Mouse (Mus musculus) forebrain, embryonic 12.5 days (tissue): ENCODE results near the gene Psme1. TPM values are rescaled to one million over a fixed set of nuclear protein-coding genes. Genes with fewer than 3 reads are reported as not detected.

Source experiments
- ATAC-seq: fragments of 200-750 bp; cut with Nextera tagmentation; 2 replicates; pipeline ENCODE4 v1.8.0; 2017; ENCODE audit warnings: moderate TSS enrichment; ENCODE audit not compliant: low FRiP score
- H3K27ac ChIP-seq: fragments of 300-500 bp; sonication (generic); 2 replicates; pipeline ENCODE4 v1.5.1; 2016; ENCODE audit warnings: mild to moderate bottlenecking
- H3K27me3 ChIP-seq: fragments of 300-500 bp; sonication (generic); 2 replicates; pipeline ENCODE4 v1.6.1; 2016; ENCODE audit warnings: mild to moderate bottlenecking
- H3K36me3 ChIP-seq: fragments of 300-500 bp; sonication (generic); replicated peaks from 2 replicates; pipeline ENCODE4 v1.6.1; 2016; ENCODE audit warnings: mild to moderate bottlenecking
- H3K4me1 ChIP-seq: fragments of 300-500 bp; sonication (generic); 2 replicates; pipeline ENCODE4 v1.6.1; 2016
- H3K4me2 ChIP-seq: fragments of 300-500 bp; sonication (generic); 2 replicates; pipeline ENCODE4 v1.6.1; 2016; ENCODE audit warnings: mild to moderate bottlenecking, moderate library complexity
- H3K4me3 ChIP-seq: fragments of 300-500 bp; sonication (generic); replicated peaks from 2 replicates; pipeline ENCODE4 v1.5.1; 2016; ENCODE audit warnings: mild to moderate bottlenecking
- H3K9ac ChIP-seq: fragments of 300-500 bp; sonication (generic); 2 replicates; pipeline ENCODE4 v1.6.1; 2016; ENCODE audit warnings: mild to moderate bottlenecking
- H3K9me3 ChIP-seq: fragments of 300-500 bp; sonication (generic); 2 replicates; pipeline ENCODE4 v1.6.1; 2016
- WGBS: fragments of 180-500 bp; shearing (Covaris S2); methylation state at CpG from one replicate; pipeline ENCODE4 v1.1.7; 2016; 5-methylcytosine and 5-hydroxymethylcytosine counted together
- polyA plus RNA-seq: library from polyadenylated mRNA; unstranded; fragments of >200 nt; fragmentation: Nextera tagmentation; extraction: Ambion mirVana; gene quantifications from 2 replicates; pipeline ENCODE4 v1.2.1, GENCODE M21; 2016

The Psme1 gene
- polyA plus RNA-seq, 1 experiment from 2014 or later: 117 TPM

DNA sequence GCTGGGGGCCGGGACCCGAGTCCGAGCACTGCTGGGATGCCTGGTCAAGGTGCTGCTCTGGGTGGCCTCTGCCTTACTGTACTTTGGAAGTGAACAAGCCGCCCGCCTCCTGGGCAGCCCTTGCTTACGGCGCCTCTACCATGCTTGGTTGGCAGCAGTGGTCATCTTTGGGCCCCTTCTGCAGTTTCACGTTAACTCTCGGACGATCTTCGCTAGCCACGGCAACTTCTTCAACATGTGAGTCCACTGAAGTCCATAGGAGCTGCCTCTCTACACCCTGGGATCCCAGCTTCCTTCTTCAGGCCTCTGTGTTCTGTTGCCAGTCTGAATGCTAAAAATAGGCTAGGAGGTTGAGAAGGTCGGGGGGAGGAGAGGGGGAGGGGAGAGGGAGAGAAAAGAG lies 2.2 kb upstream of the Psme1 start:
- H3K36me3 ChIP-seq: peaks cover 8% of the 10 kb centered on the region
- no peaks in the 10 kb centered on the region for H3K27me3 ChIP-seq
- H3K9ac ChIP-seq: no peak overlapping the region
- H3K9me3 ChIP-seq: no peaks in the 10 kb centered on the region
- H3K27ac ChIP-seq: no peak overlapping the region
- no peak overlapping the region for H3K4me2 ChIP-seq
- no peak for ATAC-seq
- WGBS: 82% methylated on average over 13 of the region's 13 CpGs
- H3K4me1 ChIP-seq: peaks cover 12% of the 10 kb centered on the region
- no peak overlapping the region for H3K4me3 ChIP-seq

DNA sequence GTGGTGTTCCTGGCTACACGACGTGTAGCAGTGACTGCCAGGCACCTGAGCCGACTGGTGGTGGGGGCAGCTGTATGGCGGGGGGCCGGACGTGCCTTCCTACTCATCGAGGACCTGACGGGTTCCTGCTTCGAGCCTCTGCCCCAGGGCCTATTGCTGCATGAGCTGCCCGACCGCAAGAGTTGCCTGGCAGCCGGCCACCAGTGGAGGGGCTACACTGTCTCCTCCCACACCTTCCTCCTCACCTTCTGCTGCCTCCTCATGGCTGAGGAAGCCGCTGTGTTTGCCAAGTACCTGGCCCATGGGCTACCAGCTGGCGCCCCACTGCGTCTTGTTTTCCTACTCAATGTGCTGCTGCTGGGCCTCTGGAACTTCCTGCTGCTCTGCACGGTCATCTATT lies 1.5 kb upstream of the Psme1 start:
- Histone ChIP-seq H3K4me3 (no peak overlapping the region), H3K27me3 (no peaks in the 10 kb centered on the region), H3K9me3 (no peaks in the 10 kb centered on the region), H3K4me2 (no peak overlapping the region), H3K4me1 (peaks cover 12% of the 10 kb centered on the region), H3K36me3 (peaks cover 13% of the 10 kb centered on the region), H3K27ac (no peak overlapping the region), H3K9ac (no peak overlapping the region)
- WGBS: 86% methylated on average over 16 of the region's 16 CpGs
- no peak for ATAC-seq

DNA sequence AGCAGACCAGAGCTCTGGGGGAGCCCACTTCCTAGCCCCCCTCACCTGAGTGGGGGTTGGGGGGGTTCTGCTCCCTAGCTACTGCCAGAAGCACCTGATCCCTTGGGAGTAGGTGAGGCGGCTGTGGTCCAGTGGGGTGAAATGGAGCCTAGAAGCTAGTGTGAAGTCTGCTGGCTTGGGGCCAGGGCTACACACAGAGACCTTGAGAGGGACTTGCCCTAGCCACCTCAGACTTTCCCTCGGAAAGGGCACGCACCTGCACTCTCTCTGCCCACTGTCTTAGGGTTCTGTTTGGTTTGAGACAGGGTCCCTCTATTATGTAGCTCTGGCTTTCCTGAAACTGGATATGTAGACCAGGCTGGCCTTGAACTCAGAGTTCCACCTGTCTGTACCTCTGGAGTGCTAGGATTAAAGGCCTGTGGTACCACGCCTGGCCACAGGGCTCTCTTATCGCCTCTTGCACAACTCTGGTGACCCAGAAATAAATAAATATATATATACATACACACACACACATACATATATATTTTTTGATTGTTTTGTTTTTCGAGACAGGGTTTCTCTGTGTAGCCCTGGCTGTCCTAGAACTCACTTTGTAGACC lies 846 bp downstream of the Psme1 start:
- peak; percentile 63 for ATAC-seq
- Histone ChIP-seq H3K9me3 (no peaks in the 10 kb centered on the region), H3K4me2 (peak overlapping the region; percentile 88), H3K4me3 (peak overlapping the region; percentile 67), H3K4me1 (peaks cover 12% of the 10 kb centered on the region), H3K27me3 (no peaks in the 10 kb centered on the region; the same call in 1 of the 2 replicates), H3K27ac (peak overlapping the region; percentile 80), H3K36me3 (peaks cover 18% of the 10 kb centered on the region), H3K9ac (peak overlapping the region; percentile 86)
- WGBS: 31% methylated on average over 6 of the region's 6 CpGs

DNA sequence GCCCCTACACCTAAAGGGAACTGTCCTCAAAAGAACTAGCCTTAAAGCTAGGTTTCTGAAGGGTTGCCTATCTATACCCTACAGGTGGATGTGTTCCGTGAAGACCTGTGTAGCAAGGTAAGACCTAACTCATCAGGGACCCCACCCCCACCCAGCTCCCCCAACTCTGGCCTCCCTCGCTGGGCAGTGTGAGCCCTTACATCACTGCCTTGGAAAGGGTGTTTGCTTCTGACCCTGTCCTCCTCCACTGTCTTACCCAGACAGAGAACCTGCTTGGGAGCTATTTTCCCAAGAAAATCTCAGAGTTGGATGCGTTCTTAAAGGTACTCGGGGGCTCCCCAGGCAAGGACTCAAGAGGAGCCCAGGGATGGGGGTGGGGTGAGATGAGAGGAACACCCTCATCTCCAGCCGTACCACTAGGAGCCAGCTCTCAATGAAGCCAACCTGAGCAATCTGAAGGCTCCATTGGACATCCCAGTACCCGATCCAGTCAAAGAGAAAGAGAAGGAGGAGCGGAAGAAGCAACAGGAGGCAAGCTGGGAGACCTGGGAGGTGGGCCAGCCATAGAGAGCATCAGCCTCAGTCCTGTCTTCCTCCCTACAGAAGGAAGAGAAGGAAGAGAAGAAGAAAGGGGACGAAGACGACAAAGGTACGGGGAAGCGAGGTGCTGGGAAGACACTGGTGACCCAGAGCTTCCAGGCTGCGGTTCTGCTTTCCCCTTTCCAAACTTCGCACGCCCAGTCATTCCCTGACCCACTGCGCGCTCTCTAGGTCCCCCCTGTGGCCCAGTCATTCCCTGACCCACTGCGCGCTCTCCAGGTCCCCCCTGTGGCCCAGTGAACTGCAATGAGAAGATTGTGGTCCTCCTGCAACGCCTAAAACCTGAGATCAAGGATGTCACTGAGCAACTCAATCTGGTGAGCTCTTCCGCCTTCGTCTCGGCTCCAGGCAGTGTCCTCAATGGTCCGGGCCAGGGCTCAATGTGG lies 1.9 kb downstream of the Psme1 start:
- Histone ChIP-seq H3K27ac (no peak overlapping the region), H3K4me3 (no peak overlapping the region), H3K9ac (no peak overlapping the region), H3K4me1 (peaks cover 15% of the 10 kb centered on the region), H3K4me2 (no peak overlapping the region), H3K36me3 (peaks cover 18% of the 10 kb centered on the region), H3K27me3 (peaks cover 9% of the 10 kb centered on the region; the same call in 1 of the 2 replicates), H3K9me3 (no peaks in the 10 kb centered on the region)
- ATAC-seq: no peak
- 83% methylated on average over 23 of the region's 23 CpGs for WGBS

DNA sequence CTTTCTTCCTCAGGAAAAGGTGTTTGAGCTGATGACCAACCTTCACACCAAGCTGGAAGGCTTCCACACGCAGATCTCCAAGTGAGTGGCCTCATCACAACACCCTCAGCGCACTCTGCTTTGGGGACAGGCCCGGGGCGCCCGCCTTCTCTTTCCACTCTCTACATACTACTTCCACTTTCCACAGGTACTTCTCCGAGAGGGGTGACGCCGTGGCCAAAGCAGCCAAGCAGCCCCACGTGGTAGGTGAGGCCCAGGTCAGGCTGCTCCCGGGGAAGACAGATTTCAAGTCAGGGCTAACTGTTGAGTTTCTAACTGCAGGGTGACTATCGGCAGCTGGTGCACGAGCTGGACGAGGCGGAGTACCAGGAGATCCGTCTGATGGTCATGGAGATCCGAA lies 2.8 kb downstream of the Psme1 start:
- Histone ChIP-seq H3K9me3 (no peaks in the 10 kb centered on the region), H3K4me2 (no peak overlapping the region), H3K4me3 (no peak overlapping the region), H3K36me3 (peaks cover 18% of the 10 kb centered on the region), H3K4me1 (peaks cover 22% of the 10 kb centered on the region), H3K27ac (no peak overlapping the region), H3K9ac (no peak overlapping the region), H3K27me3 (peaks cover 9% of the 10 kb centered on the region; the same call in 1 of the 2 replicates)
- no peak for ATAC-seq
- WGBS: 93% methylated on average over 16 of the region's 16 CpGs

DNA sequence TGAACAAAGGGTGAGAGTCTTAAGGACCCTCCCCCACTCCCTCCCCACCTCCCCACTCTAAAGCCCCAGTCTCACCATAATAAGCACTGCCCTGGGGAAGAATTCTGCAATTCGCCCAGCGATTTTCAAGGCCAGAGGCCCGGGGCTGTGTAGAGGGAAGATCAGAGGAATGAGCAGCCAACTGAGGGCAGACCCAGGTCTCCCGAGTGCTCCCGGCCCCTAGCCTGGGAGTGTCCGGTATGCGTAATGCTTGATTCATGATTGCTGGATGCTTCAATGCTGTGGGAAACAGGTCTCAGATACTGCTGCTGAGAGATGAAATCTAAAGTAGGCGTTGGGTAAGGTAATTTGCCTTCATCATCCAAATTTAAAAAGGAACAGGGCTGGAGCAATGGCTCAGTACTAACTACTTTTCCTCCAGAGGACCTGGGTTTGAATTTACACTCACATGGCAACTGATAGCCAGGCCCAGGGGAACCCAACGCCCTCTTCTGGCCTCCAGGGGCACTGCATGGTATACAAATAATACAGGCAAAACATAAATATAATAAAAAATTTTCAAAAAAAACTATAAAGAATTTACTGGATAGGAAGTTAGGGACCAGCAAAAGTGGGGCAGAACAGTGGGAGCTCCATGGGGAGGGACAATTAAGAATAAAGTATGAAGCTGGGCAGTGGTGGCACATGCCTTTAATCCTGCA lies 4.2 kb downstream of the Psme1 start:
- H3K36me3 ChIP-seq: peaks cover 18% of the 10 kb centered on the region
- no peak overlapping the region for H3K4me3 ChIP-seq
- H3K9me3 ChIP-seq: no peaks in the 10 kb centered on the region
- H3K4me1 ChIP-seq: peaks cover 22% of the 10 kb centered on the region
- H3K9ac ChIP-seq: no peak overlapping the region
- no peak overlapping the region for H3K4me2 ChIP-seq
- 84% methylated on average over 9 of the region's 9 CpGs for WGBS
- no peak overlapping the region for H3K27ac ChIP-seq
- H3K27me3 ChIP-seq: peaks cover 9% of the 10 kb centered on the region; the same call in 1 of the 2 replicates
- no peak for ATAC-seq

DNA sequence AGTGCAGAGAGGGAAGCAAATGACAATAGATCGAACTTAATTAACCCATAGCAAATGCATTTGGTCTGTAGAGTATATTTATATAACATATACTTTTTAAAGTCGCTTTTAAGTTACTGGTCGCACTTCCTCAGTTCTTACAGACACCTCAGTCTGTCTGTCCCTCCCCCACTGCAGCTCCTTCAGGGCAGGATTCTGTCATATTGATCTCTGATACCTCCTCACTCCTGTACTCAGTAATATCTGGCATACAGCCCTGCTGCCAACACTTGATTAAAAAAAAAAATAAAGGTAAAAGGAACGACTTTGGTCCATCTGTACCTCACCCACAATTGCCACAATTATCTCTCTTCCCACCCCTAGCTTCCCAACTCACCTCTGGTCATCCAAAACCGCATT lies 6.4 kb downstream of the Psme1 start:
- 41% methylated on average over 5 of the region's 5 CpGs for WGBS
- ATAC-seq: no peak
- peaks cover 24% of the 10 kb centered on the region for H3K36me3 ChIP-seq
- peak overlapping the region; percentile 41 for H3K4me3 ChIP-seq
- peaks cover 11% of the 10 kb centered on the region for H3K4me1 ChIP-seq
- peaks cover 9% of the 10 kb centered on the region; the same call in 1 of the 2 replicates for H3K27me3 ChIP-seq
- H3K9ac ChIP-seq: peak overlapping the region; percentile 58
- H3K4me2 ChIP-seq: peak overlapping the region; percentile 68
- H3K27ac ChIP-seq: no peak overlapping the region
- H3K9me3 ChIP-seq: no peaks in the 10 kb centered on the region

DNA sequence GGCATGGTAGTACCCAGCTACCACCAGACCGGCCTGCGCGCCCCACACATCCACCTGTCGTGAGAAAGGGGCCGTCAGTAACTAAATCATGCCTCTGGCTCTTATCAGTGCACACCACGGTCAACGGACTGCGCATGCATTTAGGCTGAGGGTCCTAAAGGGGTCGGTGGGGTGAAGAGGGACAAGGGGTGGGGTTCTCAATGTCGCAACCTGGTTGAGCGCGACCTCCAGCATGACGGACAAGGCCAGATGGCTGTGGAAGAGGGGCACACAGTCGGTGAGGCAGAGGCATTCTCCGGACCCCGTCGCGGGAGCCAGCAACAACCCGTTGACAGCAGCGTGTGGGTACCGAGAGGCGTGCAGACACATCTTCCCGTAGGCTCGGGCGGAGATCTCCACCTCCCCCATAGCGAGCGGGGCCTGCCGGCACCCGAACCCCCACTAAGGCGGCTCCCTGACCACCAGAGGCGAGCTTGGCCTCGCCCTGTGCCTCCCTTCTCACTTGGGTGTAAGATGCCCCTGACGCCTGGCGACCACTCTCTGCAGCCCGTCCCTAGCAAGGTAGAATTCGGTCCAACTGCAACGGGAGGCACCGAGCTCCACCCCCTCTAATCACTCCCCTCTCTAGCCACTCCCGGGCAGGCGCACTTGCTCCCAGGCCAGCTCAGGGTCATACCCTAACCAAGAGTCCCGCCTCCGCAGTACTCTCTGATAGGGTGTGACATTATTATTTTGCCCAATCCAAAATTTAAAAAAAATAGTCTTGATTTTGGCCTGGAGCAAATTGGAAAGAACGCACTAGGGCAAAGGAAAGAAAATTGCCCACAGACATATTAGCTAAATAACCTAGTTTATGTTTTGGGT lies 7.0 kb downstream of the Psme1 start, which contains the start of gene Emc9:
Emc9 (minus strand) TSS at position 601 of the 864 bp plus-strand sequence.
- ATAC-seq: peak; percentile 51
- H3K4me2 ChIP-seq: peak within 1 kb of the TSS; percentile 68
- 3% methylated on average over 43 of the region's 43 CpGs for WGBS
- H3K36me3 ChIP-seq: peaks cover 24% of the 10 kb centered on the region
- H3K4me1 ChIP-seq: peaks cover 13% of the 10 kb centered on the region
- H3K4me3 ChIP-seq: peak within 1 kb of the TSS; percentile 41
- peaks cover 9% of the 10 kb centered on the region; the same call in 1 of the 2 replicates for H3K27me3 ChIP-seq
- no peaks in the 10 kb centered on the region for H3K9me3 ChIP-seq
- H3K9ac ChIP-seq: peak within 1 kb of the TSS; percentile 58
- no peak within 1 kb of the TSS for H3K27ac ChIP-seq

DNA sequence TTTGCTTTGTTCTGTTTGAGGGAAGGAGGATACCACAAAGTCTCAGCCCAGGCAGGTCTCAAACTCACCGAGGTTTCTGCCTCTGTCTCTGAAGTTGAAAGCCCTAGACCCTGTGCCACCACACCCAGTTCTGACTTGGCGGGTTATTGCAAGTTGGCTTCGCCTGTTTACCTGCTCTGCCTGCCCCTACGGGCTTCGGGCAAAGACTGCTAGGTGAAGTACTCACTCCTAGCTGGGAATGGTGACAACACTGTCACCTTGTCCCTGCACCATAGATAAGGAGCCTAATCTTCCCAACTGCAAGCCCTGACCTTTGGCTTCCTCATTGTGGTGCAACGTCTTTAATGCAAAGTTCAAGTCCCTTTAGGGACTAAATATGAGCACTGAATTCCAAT lies 7.6 kb downstream of the Psme1 start:
- Histone ChIP-seq H3K36me3 (peaks cover 18% of the 10 kb centered on the region), H3K27ac (no peak overlapping the region), H3K27me3 (peaks cover 9% of the 10 kb centered on the region; the same call in 1 of the 2 replicates), H3K4me1 (peaks cover 19% of the 10 kb centered on the region), H3K4me2 (peak overlapping the region; percentile 68; the same call in 1 of the 2 replicates), H3K9ac (no peak overlapping the region), H3K9me3 (no peaks in the 10 kb centered on the region), H3K4me3 (no peak overlapping the region)
- ATAC-seq: no peak
- 68% methylated on average over 6 of the region's 6 CpGs for WGBS

DNA sequence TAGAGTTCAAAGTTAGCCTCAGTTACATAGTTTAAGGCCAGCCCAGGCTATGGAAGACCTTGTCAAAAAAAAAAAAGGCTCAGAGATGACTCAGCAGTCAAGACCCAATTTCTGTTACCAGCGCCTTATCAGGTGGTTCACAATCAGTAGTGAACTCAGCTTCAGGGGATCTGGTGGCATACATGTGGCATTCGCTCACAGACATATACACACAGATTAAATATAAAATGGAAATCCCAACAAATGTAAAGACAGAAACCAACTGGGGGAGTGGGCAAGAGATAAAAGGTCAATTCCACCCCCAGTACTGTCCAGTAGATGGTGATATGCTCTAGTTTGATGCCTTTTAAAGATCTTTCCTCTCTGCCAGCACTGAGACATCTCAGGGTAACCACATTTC lies 8.2 kb downstream of the Psme1 start:
- Histone ChIP-seq H3K4me2 (no peak overlapping the region), H3K4me1 (peaks cover 19% of the 10 kb centered on the region), H3K9ac (no peak overlapping the region), H3K27me3 (peaks cover 9% of the 10 kb centered on the region; the same call in 1 of the 2 replicates), H3K36me3 (peaks cover 13% of the 10 kb centered on the region), H3K27ac (no peak overlapping the region), H3K4me3 (no peak overlapping the region), H3K9me3 (no peaks in the 10 kb centered on the region)
- 94% methylated on average over 2 of the region's 2 CpGs for WGBS
- no peak for ATAC-seq

DNA sequence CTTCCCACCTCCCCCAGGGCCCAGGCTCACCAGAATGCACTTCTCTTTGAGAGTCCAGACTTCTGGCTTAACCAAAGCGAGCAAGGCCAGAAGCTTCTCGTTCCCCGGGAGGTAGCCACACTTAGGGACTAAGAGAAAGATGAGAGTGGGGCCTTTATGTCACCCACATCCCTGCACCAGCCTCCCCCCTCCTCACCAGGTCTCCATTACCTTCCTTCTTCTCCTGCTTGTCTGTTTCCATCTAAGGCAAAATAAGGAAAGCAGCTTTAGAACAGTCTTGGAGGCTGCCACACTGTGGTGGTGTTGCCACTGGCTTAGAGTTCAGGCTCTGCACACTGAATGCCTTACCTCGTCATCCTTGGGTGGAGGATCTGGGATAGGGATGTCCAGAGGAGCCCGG lies 11.3 kb downstream of the Psme1 start:
- no peak overlapping the region for H3K4me3 ChIP-seq
- H3K9ac ChIP-seq: no peak overlapping the region
- no peaks in the 10 kb centered on the region for H3K9me3 ChIP-seq
- H3K27ac ChIP-seq: no peak overlapping the region
- peaks cover 6% of the 10 kb centered on the region; the same call in 1 of the 2 replicates for H3K27me3 ChIP-seq
- ATAC-seq: no peak
- H3K4me1 ChIP-seq: peaks cover 39% of the 10 kb centered on the region
- 95% methylated on average over 5 of the region's 5 CpGs for WGBS
- H3K36me3 ChIP-seq: peaks cover 8% of the 10 kb centered on the region
- H3K4me2 ChIP-seq: no peak overlapping the region
